25 mouse cellular contexts compared by ENCODE assay signal in the genomic region with DNA sequence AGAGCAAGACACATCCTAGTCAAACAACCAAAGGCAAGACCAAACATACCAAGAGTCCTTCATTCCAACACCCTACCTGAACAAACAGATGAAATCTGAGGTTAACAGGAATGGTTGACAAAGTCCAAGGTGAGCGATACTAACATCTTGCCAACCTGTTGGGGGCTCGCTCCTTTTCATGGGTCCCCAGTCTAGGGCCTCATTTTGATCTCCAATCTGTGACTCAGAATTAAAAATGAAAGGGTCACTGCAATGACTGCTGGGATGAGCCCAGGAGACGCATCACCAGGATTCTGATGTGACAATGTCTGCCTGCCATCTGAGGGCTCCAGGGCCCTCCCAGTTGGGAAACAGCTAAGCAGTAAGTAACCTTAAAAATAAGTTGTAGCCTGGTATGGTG. TPM values are rescaled to one million over a fixed set of nuclear protein-coding genes. Genes with fewer than 3 reads are reported as not detected.
DNase-seq lines count a peak whose midpoint lies in the region; TF ChIP-seq lines count a peak whose summit lies in the region.
"Had no signal": no experiment of that assay in that cellular context is flagged by ENCODE, and none has a peak within 500 bp of the region (broad histone marks: within the 10 kb centered on the region; RNA-seq: fewer than 3 reads in every experiment).

A gene (plus strand): TSS at position 301 of the 400 bp plus-strand sequence.

- no peak for TF ChIP-seq CTCF in testis, adult 2 months (IDR thresholded peaks at IDR 0.05; ENCODE audit: control insufficient read depth, insufficient read depth, insufficient replicate concordance, low read depth, low read length)

- TF ChIP-seq POLR2A in testis, adult 2 months (IDR thresholded peaks at IDR 0.05; ENCODE audit: control insufficient read depth, low read depth, low read length): no peak

- no peak within 1 kb of the TSS for H3K27ac ChIP-seq in testis, adult 2 months (ENCODE audit: control insufficient read depth, insufficient read depth, low read depth, low read length)

- H3K4me3 ChIP-seq in testis, adult 2 months (ENCODE audit: control insufficient read depth, low read depth, low read length): peak within 1 kb of the TSS; percentile 89

- no peaks in the 10 kb centered on the region for H3K27me3 ChIP-seq in testis, adult 2 months (ENCODE audit: control insufficient read depth, insufficient read depth, low read length)
- H3K27me3 ChIP-seq: Patski had no signal

- no peaks in the 10 kb centered on the region for H3K4me1 ChIP-seq in testis, adult 2 months (ENCODE audit: control insufficient read depth, insufficient read depth, low read length)

- DNase-seq in heart, adult 11 months: peak; percentile 71
- no peak for DNase-seq in heart, adult 8-10 months (ENCODE audit: low spot score)
- DNase-seq in testis, postnatal 10 days (ENCODE audit: low spot score): no peak
- DNase-seq: adrenal gland, adult 2 months; adrenal gland, adult 8-10 months; adrenal gland, postnatal 10 days; adrenal gland, postnatal 14 days; adrenal gland, postnatal 25 days; adrenal gland, postnatal 36 days; B cell, adult 2 months; cerebellum, adult 11 months; cerebellum, adult 11-12 months; cerebellum, adult 18-20 months had no signal

- no peaks in the 10 kb centered on the region for H3K36me3 ChIP-seq in testis, adult 2 months (ENCODE audit: control insufficient read depth, insufficient read depth, low read length)
- H3K36me3 ChIP-seq: G1E had no signal

RNA-seq across cellular contexts. Expression of the gene that starts here (rescaled TPM):
- not detected for total RNA-seq in heart, adult 8-10 months (2022)
- 43.4 and 56.2 TPM in 2 replicates for polyA plus RNA-seq in testis, adult 2 months (2012; rRNA removed)
- total RNA-seq: adrenal gland, adult 18-20 months; adrenal gland, adult 2 months; adrenal gland, adult 8-10 months; adrenal gland, postnatal 10 days; adrenal gland, postnatal 14 days; adrenal gland, postnatal 25 days; adrenal gland, postnatal 36 days; adrenal gland, postnatal 4 days; CH12.LX; ES-E14; G1E; MEL had no signal
- polyA plus RNA-seq: activated CD4-positive, CD25-positive, alpha-beta regulatory T cell, adult 4 months; adrenal gland, adult 2 months; brain, embryonic 14.5 days; C2C12; CD4-positive, CD25-positive, alpha-beta regulatory T cell, adult 4 months; G1E; Patski had no signal
